Comparison of ENCODE assay signal across 9 mouse cellular contexts in the genomic region with DNA sequence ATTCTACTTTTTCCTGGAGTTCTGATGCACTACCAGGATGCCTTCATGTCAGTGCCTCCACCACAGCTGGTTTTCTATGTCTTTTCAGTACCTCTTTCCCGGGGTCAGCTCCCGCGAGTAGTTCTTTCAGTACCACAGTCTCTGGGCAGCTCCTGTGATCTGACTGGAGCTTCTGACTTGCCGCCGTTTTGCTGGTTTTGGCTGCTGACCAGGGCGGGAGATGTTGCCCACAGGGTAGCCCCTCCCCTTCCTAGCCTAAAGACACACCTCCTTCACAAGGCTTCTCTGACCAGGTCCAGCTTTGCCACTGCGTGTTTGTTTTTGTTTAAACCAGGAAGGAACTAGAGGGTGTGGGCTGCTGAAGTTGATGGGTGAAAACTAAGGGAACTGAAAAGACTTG. TPM values are rescaled to one million over a fixed set of nuclear protein-coding genes. Genes with fewer than 3 reads are reported as not detected.
DNase-seq lines count a peak whose midpoint lies in the region; ATAC-seq lines count a peak whose summit lies in the region.
"Had no signal": no experiment of that assay in that cellular context is flagged by ENCODE, and none has a peak within 500 bp of the region (broad histone marks: within the 10 kb centered on the region; RNA-seq: fewer than 3 reads in every experiment).

A gene (minus strand): TSS at position 175 of the 400 bp plus-strand sequence.

- H3K27ac ChIP-seq in heart, embryonic 15.5 days, result no peak within 1 kb of the TSS
- H3K27ac ChIP-seq in liver, embryonic 13.5 days, result no peak within 1 kb of the TSS

- no peak within 1 kb of the TSS for H3K4me2 ChIP-seq in heart, embryonic 15.5 days
- H3K4me2 ChIP-seq in liver, embryonic 13.5 days, result no peak within 1 kb of the TSS

- H3K9ac ChIP-seq in heart, embryonic 15.5 days, result no peak within 1 kb of the TSS
- H3K9ac ChIP-seq in liver, embryonic 13.5 days, result no peak within 1 kb of the TSS

- no peaks in the 10 kb centered on the region for H3K27me3 ChIP-seq in heart, embryonic 15.5 days
- no peaks in the 10 kb centered on the region for H3K27me3 ChIP-seq in liver, embryonic 13.5 days
- H3K27me3 ChIP-seq: megakaryocyte, embryonic 14.5 days had no signal

- no peaks in the 10 kb centered on the region for H3K9me3 ChIP-seq in heart, embryonic 15.5 days (replicated peaks)
- no peaks in the 10 kb centered on the region for H3K9me3 ChIP-seq in liver, embryonic 13.5 days (replicated peaks)
- H3K9me3 ChIP-seq: megakaryocyte, embryonic 14.5 days had no signal

- no peaks in the 10 kb centered on the region for H3K4me1 ChIP-seq in heart, embryonic 15.5 days (replicated peaks)
- H3K4me1 ChIP-seq in liver, embryonic 13.5 days (replicated peaks), result no peaks in the 10 kb centered on the region

- under 1% methylated on average over 7 of the region's 7 CpGs for WGBS in heart, embryonic 15.5 days
- 3% methylated on average over 7 of the region's 7 CpGs for WGBS in liver, embryonic 13.5 days (ENCODE audit: insufficient replicate concordance)

- H3K36me3 ChIP-seq in heart, embryonic 15.5 days, result no peaks in the 10 kb centered on the region
- no peaks in the 10 kb centered on the region for H3K36me3 ChIP-seq in liver, embryonic 13.5 days

- intact Hi-C loops in heart, postnatal 25 days (cut with DNase I), result no loop called here
- intact Hi-C loops in left cerebral cortex, postnatal 36 days (cut with DNase I), result no loop called here

- H3K4me3 ChIP-seq in heart, embryonic 15.5 days, result no peak within 1 kb of the TSS
- no peak within 1 kb of the TSS for H3K4me3 ChIP-seq in liver, embryonic 13.5 days (replicated peaks)
- H3K4me3 ChIP-seq: megakaryocyte, embryonic 14.5 days had no signal

- ATAC-seq in heart, embryonic 15.5 days (replicated peaks; ENCODE audit: insufficient number of reproducible peaks, insufficient read depth, low FRiP score, low read depth), result peak; percentile 39; the same call in 1 of the 2 replicates
- ATAC-seq in hematopoietic stem cell, adult 5-6 weeks (replicated peaks in 1 of 2; ENCODE audit: insufficient read depth in 1 of 2, low FRiP score in 2 of 2, low TSS enrichment in 1 of 2, low read depth in 1 of 2, poor library complexity in 2 of 2, severe bottlenecking in 2 of 2), result peak; percentile 95 to 99
- 0 out of 2 replicates have a peak, but pooled peaks have one; percentile 26 for ATAC-seq in liver, embryonic 13.5 days (ENCODE audit: low read depth)

- no peak for DNase-seq in heart, postnatal 25 days (ENCODE audit: low spot score)
- DNase-seq in adrenal gland, postnatal 36 days, result peak; percentile 38 to 44
- no peak for DNase-seq in liver, embryonic 13.5 days
- DNase-seq in ovary, postnatal 36 days (ENCODE audit: low spot score), result peak; percentile 56
- DNase-seq in left cerebral cortex, postnatal 36 days (ENCODE audit: low spot score in 2 of 2), result no peak
- no peak for DNase-seq in layer of hippocampus, adult 18-20 months (ENCODE audit: low spot score in 2 of 2)

RNA-seq across cellular contexts. Expression of the gene that starts here (rescaled TPM):
- polyA plus RNA-seq in heart, embryonic 15.5 days (2015; fragmentation: Nextera tagmentation; extraction: Ambion mirVana), result not detected in 2 replicates
- not detected for total RNA-seq in heart, postnatal 25 days (2021)
- total RNA-seq in adrenal gland, postnatal 36 days (2021), result under 1 TPM; 0.46 to 0.63 TPM
- 0.44 TPM in 1 of 2 replicates, not detected in the other for total RNA-seq in hematopoietic stem cell, adult 5-6 weeks (2017)
- not detected in 2 replicates for polyA plus RNA-seq in liver, embryonic 13.5 days (2015; fragmentation: Nextera tagmentation; extraction: Ambion mirVana)
- under 1 TPM; 0.12 to 0.16 TPM for total RNA-seq in left cerebral cortex, postnatal 36 days (2021)
- total RNA-seq in layer of hippocampus, adult 18-20 months (2021), result under 1 TPM in 1 of 2 experiments, not detected in 1; 0.10 TPM

Comparison
In these comparisons a context has a peak if more than half of its experiments do, and no peak if none do; other contexts are left out.
1. Peak in ATAC-seq in heart, embryonic 15.5 days; RNA of the gene not detected or under 1 TPM.
2. Peak in DNase-seq in adrenal gland, postnatal 36 days; RNA of the gene not detected or under 1 TPM.
3. Peak in ATAC-seq in hematopoietic stem cell, adult 5-6 weeks; RNA of the gene not detected or under 1 TPM.
4. Peak in ATAC-seq in liver, embryonic 13.5 days; RNA of the gene not detected or under 1 TPM.
5. ATAC-seq: peak in every context shown above with its lines; median percentile 97 in hematopoietic stem cell, adult 5-6 weeks; 39 in heart, embryonic 15.5 days; 26 in liver, embryonic 13.5 days.